8 mouse cellular contexts compared by ENCODE assay signal in genomic region chr13:101800833-101801371, GRCm38 (mm10). TPM values are rescaled to one million over a fixed set of nuclear protein-coding genes. Genes with fewer than 3 reads are reported as not detected.
A peak's percentile ranks its signal among the peaks of the same experiment; 100 is the strongest.
DNase-seq lines count a peak whose midpoint lies in the region; ATAC-seq and TF ChIP-seq lines count a peak whose summit lies in the region.

No protein-coding gene starts in this region.

- peak overlapping the region; percentile 91 for H3K4me3 ChIP-seq in cerebellum, adult 2 months (replicated peaks; ENCODE audit: insufficient read depth, low read depth, low read length)
- H3K4me3 ChIP-seq in lung, embryonic 16.5 days (ENCODE audit: low read length): peak overlapping the region; percentile 50
- H3K4me3 ChIP-seq in limb, embryonic 14.5 days (replicated peaks; ENCODE audit: low read length): peak overlapping the region; percentile 45
- H3K4me3 ChIP-seq in stomach, embryonic 15.5 days (replicated peaks): peak overlapping the region; percentile 45

- H3K27me3 ChIP-seq in cerebellum, adult 2 months (ENCODE audit: control insufficient read depth, insufficient read depth, low read length): no peaks in the 10 kb centered on the region
- no peaks in the 10 kb centered on the region; the same call in 1 of the 2 replicates for H3K27me3 ChIP-seq in lung, embryonic 16.5 days (ENCODE audit: control insufficient read depth, insufficient read depth, low read depth, low read length)
- H3K27me3 ChIP-seq in limb, embryonic 14.5 days (ENCODE audit: control insufficient read depth, insufficient read depth, low read length): peaks cover 14% of the 10 kb centered on the region
- no peaks in the 10 kb centered on the region; the same call in 1 of the 2 replicates for H3K27me3 ChIP-seq in stomach, embryonic 15.5 days (replicated peaks)

- H3K27ac ChIP-seq in cerebellum, adult 2 months (ENCODE audit: insufficient read depth, low read length): 0 out of 2 replicates have a peak overlapping the region, but pooled peaks have one; percentile 34
- H3K27ac ChIP-seq in lung, embryonic 16.5 days (ENCODE audit: low read length): 0 out of 2 replicates have a peak overlapping the region, but pooled peaks have one; percentile 18
- H3K27ac ChIP-seq in limb, embryonic 14.5 days (replicated peaks; ENCODE audit: low read depth, low read length): no peak overlapping the region
- H3K27ac ChIP-seq in stomach, embryonic 15.5 days: peak overlapping the region; percentile 87

- H3K9me3 ChIP-seq in lung, embryonic 16.5 days (ENCODE audit: control insufficient read depth, low read length): no peaks in the 10 kb centered on the region
- no peaks in the 10 kb centered on the region for H3K9me3 ChIP-seq in limb, embryonic 14.5 days (ENCODE audit: control insufficient read depth, low read length)
- H3K9me3 ChIP-seq in stomach, embryonic 15.5 days: no peaks in the 10 kb centered on the region

- DNase-seq in cerebellum, adult 2 months: no peak
- no peak for DNase-seq in cerebellum, adult 9-11 months
- DNase-seq in lung, postnatal 25 days (ENCODE audit: low spot score): no peak
- DNase-seq in limb, embryonic 14.5 days (ENCODE audit: low spot score): peak; percentile 7
- no peak for DNase-seq in layer of hippocampus, adult 9-10 months (ENCODE audit: low spot score)
- DNase-seq in retina, embryonic 14.5 days (ENCODE audit: low spot score): no peak

- peak; percentile 4; the same call in 1 of the 2 replicates for ATAC-seq in lung, embryonic 16.5 days (ENCODE audit: low read depth)
- peak; percentile 30; the same call in 1 of the 2 replicates for ATAC-seq in limb, embryonic 14.5 days (ENCODE audit: low FRiP score, low read depth)
- ATAC-seq in stomach, embryonic 15.5 days (ENCODE audit: insufficient read depth, low FRiP score, low read depth): peak; percentile 15; the same call in 1 of the 2 replicates

- TF ChIP-seq POLR2A in cerebellum, adult 2 months (IDR thresholded peaks at IDR 0.05; ENCODE audit: borderline replicate concordance, insufficient read depth, low read length): no peak
- TF ChIP-seq POLR2A in limb, embryonic 14.5 days (IDR thresholded peaks at IDR 0.05; ENCODE audit: borderline replicate concordance, extremely low read depth, insufficient read depth, insufficient read length): no peak

- H3K4me2 ChIP-seq in lung, embryonic 16.5 days (ENCODE audit: low read depth, low read length): peak overlapping the region; percentile 63
- peak overlapping the region; percentile 75 for H3K4me2 ChIP-seq in limb, embryonic 14.5 days (replicated peaks; ENCODE audit: low read depth, low read length, severe bottlenecking)
- peak overlapping the region; percentile 73 for H3K4me2 ChIP-seq in stomach, embryonic 15.5 days

- no peaks in the 10 kb centered on the region for H3K4me1 ChIP-seq in cerebellum, adult 2 months (ENCODE audit: control insufficient read depth, insufficient read depth, low read length)
- peaks cover 6% of the 10 kb centered on the region for H3K4me1 ChIP-seq in lung, embryonic 16.5 days (replicated peaks; ENCODE audit: control insufficient read depth, insufficient read depth, low read length)
- H3K4me1 ChIP-seq in limb, embryonic 14.5 days (ENCODE audit: control insufficient read depth, insufficient read depth, low read length): no peaks in the 10 kb centered on the region; the same call in 1 of the 2 replicates
- H3K4me1 ChIP-seq in stomach, embryonic 15.5 days: 0 out of 2 replicates have a peak, but pooled peaks cover 6% of the 10 kb centered on the region

- H3K9ac ChIP-seq in lung, embryonic 16.5 days (ENCODE audit: low read length): peak overlapping the region; percentile 63
- peak overlapping the region; percentile 65 for H3K9ac ChIP-seq in limb, embryonic 14.5 days (ENCODE audit: low read depth, low read length, severe bottlenecking)
- H3K9ac ChIP-seq in stomach, embryonic 15.5 days: no peak overlapping the region

- TF ChIP-seq CTCF in cerebellum, adult 2 months (IDR thresholded peaks at IDR 0.05; ENCODE audit: borderline replicate concordance, insufficient read depth, low read depth, low read length): no peak

- H3K36me3 ChIP-seq in lung, embryonic 16.5 days (ENCODE audit: control insufficient read depth, insufficient read depth, low read length): no peaks in the 10 kb centered on the region
- no peaks in the 10 kb centered on the region for H3K36me3 ChIP-seq in limb, embryonic 14.5 days (ENCODE audit: control insufficient read depth, insufficient read depth, low read length)
- no peaks in the 10 kb centered on the region for H3K36me3 ChIP-seq in stomach, embryonic 15.5 days

- 54% methylated on average over 10 of the region's 10 CpGs for WGBS in cerebellum, adult 2 months
- WGBS in lung, embryonic 16.5 days: 39% methylated on average over 10 of the region's 10 CpGs
- 33% methylated on average over 10 of the region's 10 CpGs for WGBS in limb, embryonic 14.5 days
- WGBS in stomach, embryonic 15.5 days: 33% methylated on average over 10 of the region's 10 CpGs

RNA-seq across cellular contexts. Expression of gene Pik3r1, which starts 32.9 kb away (rescaled TPM):
- polyA plus RNA-seq in cerebellum, adult 2 months (2012; rRNA removed): 44.9 and 51.6 TPM in 2 replicates
- 28.5 and 31.1 TPM in 2 replicates for polyA plus RNA-seq in lung, embryonic 16.5 days (2015; fragmentation: Nextera tagmentation; extraction: Ambion mirVana)
- polyA plus RNA-seq in limb, embryonic 14.5 days (2012; rRNA removed): 26.7 and 29.2 TPM in 2 replicates
- 58.5 and 62.2 TPM in 2 replicates for polyA plus RNA-seq in limb, embryonic 14.5 days (2014; fragmentation: Nextera tagmentation; extraction: Ambion mirVana)
- polyA plus RNA-seq in stomach, embryonic 15.5 days (2015; fragmentation: Nextera tagmentation; extraction: Ambion mirVana): 49.6 and 55.0 TPM in 2 replicates
